Mouse (Mus musculus): Measurements from ENCODE around the gene 4930596D02Rik. TPM values are rescaled to one million over a fixed set of nuclear protein-coding genes. Genes with fewer than 3 reads are reported as not detected.

Gene 4930596D02Rik
- polyA plus RNA-seq (2012; rRNA removed): not detected in 2 replicates

DNA sequence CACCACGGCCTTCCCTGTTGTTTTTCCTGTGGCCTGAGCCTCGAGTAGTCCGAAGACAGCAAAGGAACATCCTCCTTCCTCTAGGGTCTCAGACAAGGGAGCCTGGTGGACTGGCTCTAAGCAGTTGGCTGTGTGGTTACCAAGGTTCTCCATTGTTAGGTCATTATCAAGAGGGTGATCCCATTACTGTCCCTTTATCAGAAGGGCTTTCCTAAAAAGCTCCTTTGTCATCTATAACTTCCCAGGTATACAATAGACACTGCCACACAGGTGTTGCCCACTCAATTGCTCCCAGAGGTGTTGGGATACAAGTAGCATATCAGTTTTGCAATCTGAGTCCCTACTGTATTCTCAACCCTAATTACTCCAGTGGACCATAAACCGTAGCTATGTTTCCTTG is at the start of gene 4930596D02Rik:
TSS of gene 4930596D02Rik (minus strand) at position 101 of the 400 bp plus-strand sequence.

Measured in central nervous system, embryonic 18 days (tissue).